Mouse (Mus musculus): ENCODE results near the gene Dgkz. TPM values are rescaled to one million over a fixed set of nuclear protein-coding genes. Genes with fewer than 3 reads are reported as not detected.

Dgkz gene
- polyA plus RNA-seq (2015; fragmentation: Nextera tagmentation; extraction: Ambion mirVana): 32.3 and 37.5 TPM in 2 replicates

DNA sequence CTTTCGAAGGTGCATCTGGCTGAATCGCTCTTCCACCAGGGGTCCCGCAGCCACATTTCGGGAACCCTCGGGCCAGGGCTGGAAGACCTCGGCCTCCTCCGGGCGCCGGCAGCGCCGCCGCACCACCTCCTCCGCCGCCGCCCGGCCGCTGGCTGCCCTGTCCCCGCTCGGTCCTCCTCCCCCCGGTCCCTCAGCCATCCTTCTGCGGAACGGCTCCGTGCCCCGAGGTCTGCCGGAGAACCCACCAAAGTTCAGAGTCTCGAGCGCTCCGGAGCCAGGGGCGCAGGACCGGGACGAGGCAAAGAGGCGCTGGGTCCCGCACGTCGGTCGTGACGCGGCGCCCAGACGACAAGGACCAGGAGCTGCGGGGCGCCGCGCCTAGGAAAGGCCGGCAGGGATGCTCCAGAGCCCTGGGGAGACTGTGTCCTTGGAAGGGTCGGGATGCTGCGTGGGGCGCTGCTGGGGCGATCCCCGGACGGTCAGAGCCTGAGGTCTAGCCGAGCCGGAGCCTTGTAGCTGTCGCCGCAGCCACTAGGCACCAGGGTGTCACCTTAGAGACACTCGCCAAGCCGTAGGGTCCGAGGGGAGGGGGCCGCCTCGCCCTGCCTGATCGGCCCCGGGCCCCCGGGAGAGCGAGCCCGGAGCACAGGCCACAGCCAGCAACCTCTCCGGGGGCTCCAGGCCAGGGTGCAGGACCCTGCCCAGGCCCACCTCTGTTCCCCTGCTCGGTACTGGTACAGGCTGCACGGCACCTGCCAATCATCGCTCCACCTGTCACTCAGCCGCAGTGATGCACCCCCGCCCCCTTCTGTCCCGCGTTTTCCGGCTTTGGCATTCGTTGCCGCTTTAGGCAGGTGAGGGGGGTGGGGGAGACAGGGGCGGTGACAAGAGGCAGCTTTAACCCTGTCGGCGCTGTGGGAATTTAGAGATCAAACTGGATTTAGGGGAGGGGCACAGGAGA, at the start of gene Dgkz:
Gene Dgkz (minus strand): TSS at position 284 of the 961 bp plus-strand sequence.
- Histone ChIP-seq H3K27ac (ENCODE audit: low read depth, low read length) (no peak within 1 kb of the TSS), H3K9me3 (ENCODE audit: control insufficient read depth, low read length) (no peaks in the 10 kb centered on the region), H3K4me2 (ENCODE audit: low read length) (peak within 1 kb of the TSS; percentile 55), H3K4me1 (ENCODE audit: control insufficient read depth, insufficient read depth, low read depth, low read length) (peaks cover 32% of the 10 kb centered on the region), H3K9ac (ENCODE audit: low read depth, low read length) (peak within 1 kb of the TSS; percentile 55), H3K27me3 (replicated peaks; ENCODE audit: control insufficient read depth, insufficient read depth, low read length) (peaks cover 9% of the 10 kb centered on the region), H3K4me3 (ENCODE audit: low read length) (peak within 1 kb of the TSS; percentile 38), H3K36me3 (ENCODE audit: control insufficient read depth, insufficient read depth, low read length) (no peaks in the 10 kb centered on the region)
- peak; percentile 43 for ATAC-seq
- WGBS: 2% methylated on average over 63 of the region's 79 CpGs

DNA sequence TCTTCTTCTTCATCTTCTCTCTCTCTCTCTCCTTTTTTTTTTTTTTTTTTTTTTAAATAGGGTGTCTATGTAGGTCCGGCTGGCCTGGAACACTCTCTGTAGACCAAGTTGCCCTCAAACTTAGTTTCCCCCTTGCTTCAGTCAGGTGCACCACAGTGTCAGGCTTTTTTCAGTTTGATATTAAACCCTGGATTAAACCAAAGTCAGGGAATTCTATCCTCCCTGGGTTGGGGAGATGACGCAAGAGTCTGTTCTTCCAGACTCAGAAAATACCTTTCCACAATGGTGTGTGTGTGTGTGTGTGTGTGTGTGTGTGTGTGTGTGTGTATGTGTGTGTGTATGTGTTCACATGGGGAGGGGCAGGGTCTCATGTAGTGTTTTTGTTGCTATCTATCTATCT, 49.5 kb upstream of the Dgkz start:
- ATAC-seq: no peak
- Histone ChIP-seq H3K4me3 (ENCODE audit: low read length) (no peak overlapping the region), H3K27ac (ENCODE audit: low read depth, low read length) (no peak overlapping the region), H3K9ac (ENCODE audit: low read depth, low read length) (no peak overlapping the region), H3K4me1 (ENCODE audit: control insufficient read depth, insufficient read depth, low read depth, low read length) (peaks cover 8% of the 10 kb centered on the region), H3K9me3 (ENCODE audit: control insufficient read depth, low read length) (no peaks in the 10 kb centered on the region), H3K36me3 (ENCODE audit: control insufficient read depth, insufficient read depth, low read length) (no peaks in the 10 kb centered on the region), H3K27me3 (replicated peaks; ENCODE audit: control insufficient read depth, insufficient read depth, low read length) (peaks cover 4% of the 10 kb centered on the region), H3K4me2 (ENCODE audit: low read length) (no peak overlapping the region)
- WGBS: 95% methylated on average over 2 of the region's 2 CpGs

GRCm38 (mm10) chr2:92024274-92024672, 48.6 kb upstream of the Dgkz start, which contains the start of gene Creb3l1:
TSS of gene Creb3l1 (minus strand) at chr2:92024502.
- WGBS: 0% methylated on average over 16 of the region's 27 CpGs

GRCm38 (mm10) chr2:92023362-92024273, 48.0 kb upstream of the Dgkz start:
- Histone ChIP-seq H3K27me3 (replicated peaks; ENCODE audit: control insufficient read depth, insufficient read depth, low read length) (peaks cover 4% of the 10 kb centered on the region), H3K4me2 (ENCODE audit: low read length) (peak overlapping the region; percentile 99), H3K27ac (ENCODE audit: low read depth, low read length) (0 out of 2 replicates have a peak overlapping the region, but pooled peaks have one; percentile 7), H3K9ac (ENCODE audit: low read depth, low read length) (peak overlapping the region; percentile 74), H3K9me3 (ENCODE audit: control insufficient read depth, low read length) (no peaks in the 10 kb centered on the region), H3K36me3 (ENCODE audit: control insufficient read depth, insufficient read depth, low read length) (no peaks in the 10 kb centered on the region), H3K4me3 (ENCODE audit: low read length) (peak overlapping the region; percentile 74), H3K4me1 (ENCODE audit: control insufficient read depth, insufficient read depth, low read depth, low read length) (peaks cover 8% of the 10 kb centered on the region)
- WGBS: 3% methylated on average over 49 of the region's 56 CpGs
- ATAC-seq: peak; percentile 46; the same call in 1 of the 2 replicates

More at GRCm38 (mm10) chr2:92024274-92024672, 48.6 kb upstream of the Dgkz start, which contains the start of gene Creb3l1:
- Histone ChIP-seq H3K4me1 (ENCODE audit: control insufficient read depth, insufficient read depth, low read depth, low read length) (peaks cover 8% of the 10 kb centered on the region), H3K9ac (ENCODE audit: low read depth, low read length) (peak within 1 kb of the TSS; percentile 74), H3K9me3 (ENCODE audit: control insufficient read depth, low read length) (no peaks in the 10 kb centered on the region), H3K27ac (ENCODE audit: low read depth, low read length) (0 out of 2 replicates have a peak within 1 kb of the TSS, but pooled peaks have one; percentile 7), H3K4me3 (ENCODE audit: low read length) (peak within 1 kb of the TSS; percentile 74), H3K36me3 (ENCODE audit: control insufficient read depth, insufficient read depth, low read length) (no peaks in the 10 kb centered on the region), H3K27me3 (replicated peaks; ENCODE audit: control insufficient read depth, insufficient read depth, low read length) (peaks cover 4% of the 10 kb centered on the region), H3K4me2 (ENCODE audit: low read length) (peak within 1 kb of the TSS; percentile 99)
- ATAC-seq: peak; percentile 69; the same call in 1 of the 2 replicates

DNA sequence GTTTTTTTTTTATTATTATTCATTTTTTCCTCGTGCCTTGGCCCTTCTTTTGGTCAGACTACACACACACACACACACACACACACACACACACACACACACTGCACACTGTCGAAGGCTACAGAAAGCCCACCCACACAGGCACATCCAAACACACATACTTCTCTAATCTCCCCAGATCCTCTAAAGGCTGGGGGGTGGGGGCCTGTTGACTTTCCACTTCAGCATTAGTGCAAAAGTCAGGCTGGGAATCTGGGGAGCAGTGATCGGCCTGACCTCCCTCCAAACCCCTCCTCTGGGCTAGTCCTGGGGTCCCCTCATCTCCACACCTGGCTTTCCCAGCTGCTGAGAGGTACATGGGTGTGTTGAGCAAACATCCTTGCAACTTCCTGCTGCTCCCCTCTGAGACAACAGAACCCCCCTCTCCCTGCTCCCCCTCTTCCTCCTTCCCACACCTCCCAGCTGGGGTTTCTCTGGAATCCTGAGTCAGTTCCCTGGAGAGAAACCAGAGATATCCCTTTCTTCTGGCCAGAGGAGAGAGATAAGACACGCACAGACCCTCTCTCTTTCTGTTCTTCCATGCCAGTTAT, 45.1 kb upstream of the Dgkz start:
- Histone ChIP-seq H3K4me1 (ENCODE audit: control insufficient read depth, insufficient read depth, low read depth, low read length) (peaks cover 10% of the 10 kb centered on the region), H3K9ac (ENCODE audit: low read depth, low read length) (no peak overlapping the region), H3K27me3 (replicated peaks; ENCODE audit: control insufficient read depth, insufficient read depth, low read length) (peaks cover 4% of the 10 kb centered on the region), H3K36me3 (ENCODE audit: control insufficient read depth, insufficient read depth, low read length) (no peaks in the 10 kb centered on the region), H3K4me3 (ENCODE audit: low read length) (no peak overlapping the region), H3K9me3 (ENCODE audit: control insufficient read depth, low read length) (no peaks in the 10 kb centered on the region), H3K27ac (ENCODE audit: low read depth, low read length) (no peak overlapping the region), H3K4me2 (ENCODE audit: low read length) (no peak overlapping the region)
- 66% methylated on average over 4 of the region's 4 CpGs for WGBS
- no peak for ATAC-seq

GRCm38 (mm10) chr2:92017440-92017839, 41.8 kb upstream of the Dgkz start:
- no peak overlapping the region for H3K4me3 ChIP-seq (ENCODE audit: low read length)
- no peaks in the 10 kb centered on the region for H3K36me3 ChIP-seq (ENCODE audit: control insufficient read depth, insufficient read depth, low read length)
- H3K27me3 ChIP-seq (replicated peaks; ENCODE audit: control insufficient read depth, insufficient read depth, low read length): no peaks in the 10 kb centered on the region; the same call in 1 of the 2 replicates
- no peak overlapping the region; the same call in 1 of the 2 replicates for H3K27ac ChIP-seq (ENCODE audit: low read depth, low read length)
- H3K9me3 ChIP-seq (ENCODE audit: control insufficient read depth, low read length): no peaks in the 10 kb centered on the region
- H3K4me2 ChIP-seq (ENCODE audit: low read length): no peak overlapping the region
- 83% methylated on average over 1 of the region's 1 CpGs for WGBS
- no peak overlapping the region for H3K9ac ChIP-seq (ENCODE audit: low read depth, low read length)
- peaks cover 2% of the 10 kb centered on the region for H3K4me1 ChIP-seq (ENCODE audit: control insufficient read depth, insufficient read depth, low read depth, low read length)
- no peak for ATAC-seq

DNA sequence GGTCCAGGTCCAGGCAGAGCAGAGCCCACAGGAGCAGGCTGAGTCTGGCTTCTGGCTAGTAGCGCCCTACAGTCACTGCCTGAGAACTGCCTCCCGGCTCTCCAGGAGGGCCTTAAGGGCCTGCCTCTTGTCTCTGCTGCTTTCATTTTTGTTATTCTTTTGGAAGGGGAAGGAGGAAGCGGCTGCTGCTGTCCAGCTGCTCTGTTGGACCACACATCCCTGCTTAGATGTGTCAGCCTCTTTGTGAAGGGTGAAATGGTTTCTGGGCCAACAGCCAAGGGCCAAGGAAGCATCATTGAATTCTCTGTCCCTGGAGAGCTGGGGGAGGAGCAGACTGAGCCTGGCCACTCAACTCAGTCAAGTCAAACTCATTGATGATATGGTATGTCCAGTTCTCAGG, 41.3 kb upstream of the Dgkz start:
- H3K4me1 ChIP-seq (ENCODE audit: control insufficient read depth, insufficient read depth, low read depth, low read length): peaks cover 2% of the 10 kb centered on the region
- no peak overlapping the region for H3K4me2 ChIP-seq (ENCODE audit: low read length)
- H3K27ac ChIP-seq (ENCODE audit: low read depth, low read length): peak overlapping the region; percentile 54; the same call in 1 of the 2 replicates
- 24% methylated on average over 3 of the region's 3 CpGs for WGBS
- peak; percentile 83 for ATAC-seq
- no peak overlapping the region for H3K9ac ChIP-seq (ENCODE audit: low read depth, low read length)
- H3K4me3 ChIP-seq (ENCODE audit: low read length): no peak overlapping the region
- no peaks in the 10 kb centered on the region; the same call in 1 of the 2 replicates for H3K27me3 ChIP-seq (replicated peaks; ENCODE audit: control insufficient read depth, insufficient read depth, low read length)
- H3K36me3 ChIP-seq (ENCODE audit: control insufficient read depth, insufficient read depth, low read length): no peaks in the 10 kb centered on the region
- no peaks in the 10 kb centered on the region for H3K9me3 ChIP-seq (ENCODE audit: control insufficient read depth, low read length)

GRCm38 (mm10) chr2:92014891-92015290, 39.2 kb upstream of the Dgkz start:
- H3K36me3 ChIP-seq (ENCODE audit: control insufficient read depth, insufficient read depth, low read length): no peaks in the 10 kb centered on the region
- no peak overlapping the region for H3K4me2 ChIP-seq (ENCODE audit: low read length)
- peaks cover 2% of the 10 kb centered on the region for H3K4me1 ChIP-seq (ENCODE audit: control insufficient read depth, insufficient read depth, low read depth, low read length)
- no peak for ATAC-seq
- WGBS: 84% methylated on average over 5 of the region's 5 CpGs
- H3K9me3 ChIP-seq (ENCODE audit: control insufficient read depth, low read length): no peaks in the 10 kb centered on the region
- H3K9ac ChIP-seq (ENCODE audit: low read depth, low read length): no peak overlapping the region
- no peak overlapping the region for H3K4me3 ChIP-seq (ENCODE audit: low read length)
- no peak overlapping the region for H3K27ac ChIP-seq (ENCODE audit: low read depth, low read length)
- H3K27me3 ChIP-seq (replicated peaks; ENCODE audit: control insufficient read depth, insufficient read depth, low read length): no peaks in the 10 kb centered on the region; the same call in 1 of the 2 replicates

Measured in hindbrain, embryonic 16.5 days (tissue).